Mouse (Mus musculus) CH12.LX (cell line): ENCODE data around the gene Pdf. TPM values are rescaled to one million over a fixed set of nuclear protein-coding genes. Genes with fewer than 3 reads are reported as not detected.

Experiments used
- DNase-seq: peaks from one replicate; pipeline ENCODE4 v3.0.0-alpha.2; 2013; ENCODE audit errors: extremely low read depth
- H3K27ac ChIP-seq: 2 replicates; pipeline ENCODE4 v1.5.1; 2012; ENCODE audit warnings: low read depth, mild to moderate bottlenecking, control low read depth, moderate library complexity; ENCODE audit not compliant: insufficient read depth
- H3K27me3 ChIP-seq: replicated peaks from 2 replicates; pipeline ENCODE3; 2012; ENCODE audit warnings: inconsistent platforms
- H3K36me3 ChIP-seq, 2 experiments: replicated peaks in 1 of 2; 2 replicates each; pipeline versions ENCODE3 to v1.6.1; 2012; ENCODE audit warnings: inconsistent platforms in 1 of 2, low read length in 1 of 2, mild to moderate bottlenecking in 1 of 2, mixed read lengths in 1 of 2, moderate library complexity in 1 of 2; ENCODE audit not compliant: control insufficient read depth in 1 of 2, insufficient read depth in 1 of 2
- H3K4me1 ChIP-seq, 2 experiments: 2 replicates each; pipeline ENCODE4 v1.6.1; 2012; ENCODE audit warnings: inconsistent platforms in 1 of 2, moderate library complexity in 1 of 2; ENCODE audit not compliant: insufficient read depth in 2 of 2, control insufficient read depth in 1 of 2
- H3K4me2 ChIP-seq: 2 replicates; pipeline ENCODE4 v1.6.1; 2012; ENCODE audit warnings: low read depth, mild to moderate bottlenecking, control low read depth; ENCODE audit not compliant: poor library complexity, insufficient read depth, severe bottlenecking
- H3K4me3 ChIP-seq, 3 experiments: fragments of 150-350 bp in 1 of 3; sonication (generic) in 1 of 3; replicated peaks in 1 of 3; 2 replicates each; pipeline versions ENCODE3 to v1.5.1; 2011 to 2012; ENCODE audit warnings: low read depth in 2 of 3, low read length in 2 of 3, mild to moderate bottlenecking in 2 of 3, moderate library complexity in 2 of 3, control low read depth in 1 of 3, improper control_type of control experiment in 1 of 3, inconsistent platforms in 1 of 3, mixed read lengths in 1 of 3; ENCODE audit not compliant: poor library complexity in 1 of 3
- H3K79me2 ChIP-seq: replicated peaks from 2 replicates; pipeline ENCODE4 v1.6.1; 2012; ENCODE audit warnings: mild to moderate bottlenecking, moderate library complexity; ENCODE audit not compliant: control insufficient read depth, poor library complexity, insufficient read depth, severe bottlenecking; ENCODE audit errors: extremely low read depth
- H3K9ac ChIP-seq: 2 replicates; pipeline ENCODE4 v1.6.1; 2012; ENCODE audit warnings: low read depth, mild to moderate bottlenecking, control low read depth, moderate library complexity; ENCODE audit not compliant: insufficient read depth
- H3K9me3 ChIP-seq: replicated peaks from 2 replicates; pipeline ENCODE3; 2012; ENCODE audit warnings: low read length, inconsistent platforms, mixed read lengths
- BHLHE40 ChIP-seq: IDR thresholded peaks from 2 replicates; pipeline ENCODE4 v1.6.1; 2011; ENCODE audit warnings: mild to moderate bottlenecking, low read depth, low read length, improper control_type of control experiment
- CHD1 ChIP-seq: IDR thresholded peaks from 2 replicates; pipeline ENCODE4 v1.6.1; 2012; ENCODE audit warnings: low read depth, low read length, improper control_type of control experiment, inconsistent platforms
- E2F4 ChIP-seq: IDR thresholded peaks from 2 replicates; pipeline ENCODE4 v1.6.1; 2011; ENCODE audit warnings: low read depth, low read length, improper control_type of control experiment; ENCODE audit not compliant: insufficient replicate concordance
- ETS1 ChIP-seq: conservative IDR thresholded peaks from 2 replicates; pipeline ENCODE4 v1.6.1; 2012; ENCODE audit warnings: low read depth, mild to moderate bottlenecking, inconsistent platforms, low read length, improper control_type of control experiment, moderate library complexity
- GABPA ChIP-seq: IDR thresholded peaks from 2 replicates; pipeline ENCODE4 v1.6.1; 2012; ENCODE audit warnings: low read depth, low read length, improper control_type of control experiment, inconsistent platforms; ENCODE audit not compliant: insufficient replicate concordance
- HCFC1 ChIP-seq: IDR thresholded peaks from 2 replicates; pipeline ENCODE4 v1.6.1; 2012; ENCODE audit warnings: low read depth, mild to moderate bottlenecking, inconsistent platforms, low read length, improper control_type of control experiment
- JUN ChIP-seq: IDR thresholded peaks from 2 replicates; pipeline ENCODE4 v1.6.1; 2011; ENCODE audit warnings: low read depth, mild to moderate bottlenecking, low read length, improper control_type of control experiment, moderate library complexity; ENCODE audit not compliant: insufficient read depth
- JUND ChIP-seq: conservative IDR thresholded peaks from 2 replicates; pipeline ENCODE4 v1.6.1; 2011; ENCODE audit warnings: low read depth, low read length, improper control_type of control experiment
- MAFK ChIP-seq: IDR thresholded peaks from 2 replicates; pipeline ENCODE4 v1.6.1; 2011; ENCODE audit warnings: low read length, improper control_type of control experiment; ENCODE audit not compliant: insufficient replicate concordance
- MAX ChIP-seq: IDR thresholded peaks from 2 replicates; pipeline ENCODE4 v1.6.1; 2011; ENCODE audit warnings: low read length, improper control_type of control experiment
- MAZ ChIP-seq: IDR thresholded peaks from 2 replicates; pipeline ENCODE4 v1.6.1; 2012; ENCODE audit warnings: low read depth, mild to moderate bottlenecking, inconsistent platforms, low read length, improper control_type of control experiment, moderate library complexity
- MXI1 ChIP-seq: IDR thresholded peaks from 2 replicates; pipeline ENCODE4 v1.6.1; 2011; ENCODE audit warnings: mild to moderate bottlenecking, low read depth, low read length, improper control_type of control experiment
- MYC ChIP-seq: IDR thresholded peaks from 2 replicates; pipeline ENCODE4 v1.6.1; 2011; ENCODE audit warnings: low read depth, mild to moderate bottlenecking, improper control_type of control experiment, low read length
- NELFE ChIP-seq: IDR thresholded peaks from 2 replicates; pipeline ENCODE4 v1.6.1; 2011; ENCODE audit warnings: low read depth, low read length, improper control_type of control experiment
- NRF1 ChIP-seq: IDR thresholded peaks from 2 replicates; pipeline ENCODE4 v1.6.1; 2014; ENCODE audit warnings: low read depth, mild to moderate bottlenecking, inconsistent platforms, low read length, improper control_type of control experiment, moderate library complexity
- PAX5 ChIP-seq: IDR thresholded peaks from 2 replicates; pipeline ENCODE4 v1.6.1; 2012; ENCODE audit warnings: low read length, inconsistent platforms, mixed read lengths
- POLR2A ChIP-seq: IDR thresholded peaks from 2 replicates; pipeline ENCODE4 v1.6.1; 2011; ENCODE audit warnings: low read depth, mild to moderate bottlenecking, improper control_type of control experiment, low read length
- RAD21 ChIP-seq: IDR thresholded peaks from 2 replicates; pipeline ENCODE4 v1.6.1; 2011; ENCODE audit warnings: low read depth, mild to moderate bottlenecking, low read length, improper control_type of control experiment, moderate library complexity
- SIN3A ChIP-seq: IDR thresholded peaks from 2 replicates; pipeline ENCODE4 v1.6.1; 2012; ENCODE audit warnings: low read length, improper control_type of control experiment, inconsistent platforms
- SMC3 ChIP-seq: IDR thresholded peaks from 2 replicates; pipeline ENCODE4 v1.6.1; 2011; ENCODE audit warnings: low read depth, low read length, improper control_type of control experiment
- TCF12 ChIP-seq: IDR thresholded peaks from 2 replicates; pipeline ENCODE4 v1.6.1; 2014; ENCODE audit warnings: low read depth, mild to moderate bottlenecking, inconsistent platforms, low read length, improper control_type of control experiment
- ZMIZ1 ChIP-seq: IDR thresholded peaks from 2 replicates; pipeline ENCODE4 v1.6.1; 2012; ENCODE audit warnings: low read depth, mild to moderate bottlenecking, inconsistent platforms, low read length, improper control_type of control experiment
- ZNF384 ChIP-seq: IDR thresholded peaks from 2 replicates; pipeline ENCODE4 v1.6.1; 2012; ENCODE audit warnings: low read depth, low read length, improper control_type of control experiment, inconsistent platforms
- dilution Hi-C: fragments of 300-500 bp; cut with MboI; formaldehyde crosslinking; loops from 2 replicates; pipeline ENCODE4 v1.14.3; 2020; ENCODE audit warnings: low sequenced_read_pairs; ENCODE audit not compliant: extremely low pct_unique_long_range_greater_than_20kb, extremely low pct_ligation_motif_present
- in situ Hi-C: fragments of 300-500 bp; cut with MboI; formaldehyde crosslinking; loops from 3 replicates; pipeline ENCODE4 v1.14.3; 2019; ENCODE audit warnings: low sequenced_read_pairs, low pct_ligation_motif_present, low pct_unique_long_range_greater_than_20kb, mixed read lengths
- polyA plus RNA-seq: library from polyadenylated mRNA; unstranded; fragments of >175 nt; gene quantifications from 2 replicates; pipeline ENCODE4 v1.2.1, GENCODE M21; 2012; ENCODE audit warnings: low read depth; ENCODE audit not compliant: insufficient read length
- total RNA-seq, 2 experiments: library from RNA; depleted of rRNA; stranded (reverse); fragments of 300-350 nt in 1 of 2; fragments of >200 nt in 1 of 2; gene quantifications; 2 replicates each; pipeline ENCODE4 v1.2.3; 2012 to 2014

The Pdf gene
- total and polyA plus RNA-seq, 3 experiments: 34.6 to 49.4 (median 38.9) TPM

- H3K36me3 ChIP-seq: peaks cover 76 to 94% of the 10 kb centered on the region in 2 experiments
- no peaks in the 10 kb centered on the region for H3K27me3 ChIP-seq
- no peak overlapping the region for H3K27ac ChIP-seq
- H3K4me3 ChIP-seq: no peak overlapping the region
- no peak for DNase-seq
- no peaks in the 10 kb centered on the region for H3K9me3 ChIP-seq
- peaks cover 0 to 1% of the 10 kb centered on the region in 2 experiments; a peak in 1 of 4 replicates for H3K4me1 ChIP-seq
- H3K4me2 ChIP-seq: no peak overlapping the region
- no peaks in the 10 kb centered on the region for H3K79me2 ChIP-seq
- in situ Hi-C loops: no loop called here
- dilution Hi-C loops: no loop called here
- no peak for TF ChIP-seq MXI1
- no peak for TF ChIP-seq ETS1
- no peak for TF ChIP-seq MYC
- TF ChIP-seq POLR2A: no peak
- TF ChIP-seq RAD21: no peak
- no peak for TF ChIP-seq ZNF384
- TF ChIP-seq HCFC1: no peak
- TF ChIP-seq PAX5: no peak
- no peak for TF ChIP-seq MAFK
- no peak for TF ChIP-seq SMC3
- no peak for TF ChIP-seq JUN
- TF ChIP-seq JUND: no peak
- no peak overlapping the region for H3K9ac ChIP-seq
These were observed 25.7 kb upstream of the Pdf start for GRCm38 (mm10) chr8:107074128-107074527.

DNA sequence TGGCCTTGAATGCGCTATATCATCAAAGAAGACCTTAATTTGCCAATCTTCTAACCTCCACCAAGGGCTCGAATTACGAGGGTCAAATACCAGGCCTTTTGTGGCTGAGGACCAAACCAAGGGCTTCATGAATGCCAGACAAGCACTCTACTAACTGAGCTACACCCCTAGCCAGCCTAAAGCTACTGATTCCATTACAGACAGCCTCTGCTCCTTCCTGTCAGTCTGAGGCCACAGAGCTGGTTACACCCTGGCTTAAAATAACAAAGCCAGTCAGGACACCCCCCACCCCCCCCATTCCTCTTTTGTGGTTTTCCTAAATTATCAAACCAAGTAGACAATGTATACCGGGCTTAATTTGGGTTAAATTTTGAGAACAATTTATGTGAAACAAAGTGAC, 25.3 kb upstream of the Pdf start:
- dilution Hi-C loops: no loop called here
- Histone ChIP-seq H3K9ac (no peak overlapping the region), H3K27me3 (no peaks in the 10 kb centered on the region), H3K9me3 (no peaks in the 10 kb centered on the region), H3K4me2 (no peak overlapping the region), H3K79me2 (no peaks in the 10 kb centered on the region), H3K4me3 (no peak overlapping the region), H3K4me1 (no peaks in the 10 kb centered on the region), H3K36me3 (peaks cover 75 to 95% of the 10 kb centered on the region in 2 experiments), H3K27ac (no peak overlapping the region)
- TF ChIP-seq MYC (no peak), ETS1 (no peak), BHLHE40 (no peak), ZMIZ1 (no peak), SIN3A (no peak), MAZ (no peak), RAD21 (no peak), NRF1 (no peak), CHD1 (no peak), NELFE (no peak), E2F4 (no peak), MAX (no peak), GABPA (no peak), TCF12 (no peak), HCFC1 (no peak), JUND (no peak), JUN (no peak)
- DNase-seq: no peak
- in situ Hi-C loops: no loop called here
